Mouse (Mus musculus) heart, embryonic 15.5 days (tissue): Measurements from ENCODE around the gene Rnf128. TPM values are rescaled to one million over a fixed set of nuclear protein-coding genes. Genes with fewer than 3 reads are reported as not detected.

Experiments used
- ATAC-seq: fragments of 200-750 bp; cut with Nextera tagmentation; replicated peaks from 2 replicates; pipeline ENCODE4 v1.8.0; 2017; ENCODE audit warnings: low read depth, moderate TSS enrichment; ENCODE audit not compliant: insufficient number of reproducible peaks, insufficient read depth, low FRiP score
- H3K27ac ChIP-seq: fragments of 300-500 bp; sonication (generic); 2 replicates; pipeline ENCODE4 v1.5.1; 2015; ENCODE audit warnings: mild to moderate bottlenecking, inconsistent platforms
- H3K27me3 ChIP-seq: fragments of 300-500 bp; sonication (generic); 2 replicates; pipeline ENCODE4 v1.6.1; 2015; ENCODE audit warnings: inconsistent platforms
- H3K36me3 ChIP-seq: fragments of 300-500 bp; sonication (generic); 2 replicates; pipeline ENCODE4 v1.6.1; 2015; ENCODE audit warnings: mild to moderate bottlenecking, inconsistent platforms
- H3K4me1 ChIP-seq: fragments of 300-500 bp; sonication (generic); replicated peaks from 2 replicates; pipeline ENCODE4 v1.6.1; 2015; ENCODE audit warnings: inconsistent platforms
- H3K4me2 ChIP-seq: fragments of 300-500 bp; sonication (generic); 2 replicates; pipeline ENCODE4 v1.6.1; 2015; ENCODE audit warnings: inconsistent platforms, mild to moderate bottlenecking, moderate library complexity
- H3K4me3 ChIP-seq: fragments of 300-500 bp; sonication (generic); 2 replicates; pipeline ENCODE4 v1.5.1; 2015; ENCODE audit warnings: mild to moderate bottlenecking, inconsistent platforms
- H3K9ac ChIP-seq: fragments of 300-500 bp; sonication (generic); 2 replicates; pipeline ENCODE4 v1.6.1; 2015; ENCODE audit warnings: mild to moderate bottlenecking, inconsistent platforms
- H3K9me3 ChIP-seq: fragments of 300-500 bp; sonication (generic); replicated peaks from 2 replicates; pipeline ENCODE4 v1.6.1; 2016; ENCODE audit warnings: inconsistent platforms
- WGBS: fragments of 180-500 bp; shearing (Covaris S2); methylation state at CpG from one replicate; pipeline ENCODE4 v1.1.7; 2015; ENCODE audit warnings: mixed read lengths; 5-methylcytosine and 5-hydroxymethylcytosine counted together
- polyA plus RNA-seq: library from polyadenylated mRNA; unstranded; fragments of >200 nt; fragmentation: Nextera tagmentation; extraction: Ambion mirVana; gene quantifications from 2 replicates; pipeline ENCODE4 v1.2.1, GENCODE M21; 2015

Gene Rnf128
- 28.8 and 36.0 TPM in 2 replicates for polyA plus RNA-seq

- Histone ChIP-seq H3K4me2 (no peak within 1 kb of the TSS), H3K27me3 (no peaks in the 10 kb centered on the region), H3K4me1 (no peaks in the 10 kb centered on the region), H3K9ac (no peak within 1 kb of the TSS), H3K27ac (no peak within 1 kb of the TSS), H3K4me3 (no peak within 1 kb of the TSS), H3K9me3 (no peaks in the 10 kb centered on the region), H3K36me3 (no peaks in the 10 kb centered on the region)
- WGBS, result 57% methylated on average over 8 of the region's 8 CpGs
- no peak for ATAC-seq
Measured at GRCm38 (mm10) chrX:139562925-139563461, at the start of gene Rnf128. TSS of gene Rnf128 (plus strand) at chrX:139563316.

GRCm38 (mm10) chrX:139516156-139516555 lies 47.0 kb upstream of the Rnf128 start:
- H3K36me3 ChIP-seq, result no peaks in the 10 kb centered on the region
- no peaks in the 10 kb centered on the region for H3K27me3 ChIP-seq
- H3K9ac ChIP-seq, result no peak overlapping the region
- ATAC-seq, result no peak
- no peak overlapping the region for H3K27ac ChIP-seq
- H3K9me3 ChIP-seq, result no peaks in the 10 kb centered on the region
- no peaks in the 10 kb centered on the region for H3K4me1 ChIP-seq
- H3K4me3 ChIP-seq, result no peak overlapping the region
- WGBS, result 65% methylated on average over 2 of the region's 2 CpGs
- no peak overlapping the region for H3K4me2 ChIP-seq

DNA sequence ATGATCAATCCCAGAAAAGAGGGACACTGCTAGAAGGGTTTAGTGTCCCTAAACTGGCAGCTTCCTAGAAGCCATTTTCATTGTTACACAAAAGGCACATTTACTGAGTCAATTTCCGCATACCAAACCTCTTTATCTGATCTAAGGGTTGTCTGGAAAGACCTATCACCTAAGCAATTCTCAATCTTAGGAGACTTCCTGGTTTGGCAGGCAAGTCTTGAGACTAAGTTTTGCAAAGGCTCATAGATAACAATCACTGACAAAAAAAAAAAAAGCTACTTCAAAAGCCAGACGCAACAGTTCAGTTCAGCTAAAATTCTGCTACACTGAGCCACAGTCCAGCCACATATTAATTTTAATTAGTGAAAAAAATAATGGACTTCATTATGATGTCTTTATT lies 43.9 kb upstream of the Rnf128 start:
- Histone ChIP-seq H3K4me1 (no peaks in the 10 kb centered on the region), H3K27me3 (no peaks in the 10 kb centered on the region), H3K4me2 (no peak overlapping the region), H3K9me3 (no peaks in the 10 kb centered on the region), H3K36me3 (no peaks in the 10 kb centered on the region), H3K9ac (no peak overlapping the region), H3K27ac (no peak overlapping the region), H3K4me3 (no peak overlapping the region)
- WGBS, result 67% methylated on average over 2 of the region's 2 CpGs
- ATAC-seq, result no peak

DNA sequence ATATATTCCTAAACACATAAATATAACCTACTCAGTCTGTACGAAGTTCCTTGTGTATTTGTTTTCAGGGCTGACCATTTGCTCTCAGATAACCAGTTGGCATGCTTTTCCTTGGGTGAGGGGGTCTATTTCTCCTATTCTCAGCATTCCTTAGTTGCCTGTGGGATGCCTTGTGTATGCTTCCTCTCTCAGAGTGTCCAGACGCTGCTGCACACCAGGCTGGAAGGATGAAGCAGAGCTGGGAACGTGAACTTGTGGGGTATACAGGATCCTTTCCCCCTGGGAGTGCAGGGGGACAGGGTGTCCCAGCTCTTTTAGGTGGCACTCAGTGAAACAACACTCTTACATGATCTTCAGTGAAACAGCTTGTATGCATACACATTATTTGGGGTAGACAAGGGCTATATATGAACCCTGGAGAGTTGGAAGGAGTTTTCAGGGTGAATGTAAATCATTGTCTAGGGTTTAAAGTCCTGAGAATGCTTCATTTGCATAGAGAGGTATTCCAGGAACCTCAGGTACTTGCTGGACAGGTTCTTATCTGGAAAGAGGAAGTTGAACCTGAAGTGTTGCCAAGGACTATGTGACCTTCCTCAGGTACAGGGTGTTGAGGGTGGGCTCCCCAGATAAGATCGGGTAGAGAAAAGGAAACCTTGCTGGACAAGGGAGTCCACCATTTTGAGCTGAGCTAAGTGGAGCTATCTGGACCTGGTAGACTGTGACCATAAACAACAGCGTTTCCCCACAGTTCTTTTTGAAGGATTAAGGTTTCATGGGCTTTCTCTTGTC lies 38.6 kb upstream of the Rnf128 start:
- WGBS, result 46% methylated on average over 5 of the region's 5 CpGs
- no peak for ATAC-seq

DNA sequence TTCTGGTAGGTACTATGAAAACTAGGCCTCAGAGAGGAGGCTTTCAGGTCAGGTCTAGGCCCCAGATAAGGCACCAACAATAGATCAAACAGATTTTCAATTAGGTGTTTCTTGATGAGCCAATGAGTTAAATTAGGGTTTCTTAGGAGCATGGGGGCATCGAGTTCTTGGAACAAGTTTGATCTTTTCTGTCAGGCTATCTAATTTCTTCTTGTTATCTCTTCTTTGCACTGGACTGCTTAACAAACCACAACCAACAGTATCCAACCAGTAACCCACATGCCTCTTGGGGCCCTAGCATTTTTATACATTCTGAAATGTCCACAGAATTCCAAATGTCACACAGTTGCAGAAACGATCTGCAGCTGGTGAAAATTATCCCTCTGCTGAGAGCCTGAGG lies 37.4 kb upstream of the Rnf128 start:
- no peak for ATAC-seq
- no peaks in the 10 kb centered on the region for H3K27me3 ChIP-seq
- no peaks in the 10 kb centered on the region for H3K9me3 ChIP-seq
- H3K4me3 ChIP-seq, result no peak overlapping the region
- H3K4me2 ChIP-seq, result no peak overlapping the region
- H3K36me3 ChIP-seq, result no peaks in the 10 kb centered on the region
- no peaks in the 10 kb centered on the region for H3K4me1 ChIP-seq
- 80% methylated on average over 2 of the region's 2 CpGs for WGBS
- H3K27ac ChIP-seq, result no peak overlapping the region
- no peak overlapping the region for H3K9ac ChIP-seq

More for the DNA sequence above, 38.6 kb upstream of the Rnf128 start:
- H3K9me3 ChIP-seq, result no peaks in the 10 kb centered on the region
- no peaks in the 10 kb centered on the region for H3K27me3 ChIP-seq
- no peak overlapping the region for H3K4me3 ChIP-seq
- H3K9ac ChIP-seq, result no peak overlapping the region
- H3K36me3 ChIP-seq, result no peaks in the 10 kb centered on the region
- H3K27ac ChIP-seq, result no peak overlapping the region
- H3K4me2 ChIP-seq, result no peak overlapping the region
- H3K4me1 ChIP-seq, result no peaks in the 10 kb centered on the region

GRCm38 (mm10) chrX:139526984-139527383 lies 36.1 kb upstream of the Rnf128 start:
- Histone ChIP-seq H3K36me3 (no peaks in the 10 kb centered on the region), H3K27me3 (no peaks in the 10 kb centered on the region), H3K9me3 (no peaks in the 10 kb centered on the region), H3K27ac (no peak overlapping the region), H3K4me1 (no peaks in the 10 kb centered on the region), H3K4me3 (no peak overlapping the region), H3K9ac (no peak overlapping the region), H3K4me2 (no peak overlapping the region)
- WGBS, result 64% methylated on average over 4 of the region's 4 CpGs
- ATAC-seq, result no peak

GRCm38 (mm10) chrX:139529678-139530077 lies 33.4 kb upstream of the Rnf128 start:
- no peak overlapping the region for H3K4me2 ChIP-seq
- H3K4me3 ChIP-seq, result no peak overlapping the region
- no peak overlapping the region for H3K9ac ChIP-seq
- no peaks in the 10 kb centered on the region for H3K27me3 ChIP-seq
- no peaks in the 10 kb centered on the region for H3K4me1 ChIP-seq
- no peak for ATAC-seq
- H3K9me3 ChIP-seq, result no peaks in the 10 kb centered on the region
- H3K36me3 ChIP-seq, result no peaks in the 10 kb centered on the region
- H3K27ac ChIP-seq, result no peak overlapping the region

GRCm38 (mm10) chrX:139532293-139532692 lies 30.8 kb upstream of the Rnf128 start:
- Histone ChIP-seq H3K4me1 (no peaks in the 10 kb centered on the region), H3K9me3 (no peaks in the 10 kb centered on the region), H3K36me3 (no peaks in the 10 kb centered on the region), H3K4me3 (no peak overlapping the region), H3K27ac (no peak overlapping the region), H3K9ac (no peak overlapping the region), H3K4me2 (no peak overlapping the region), H3K27me3 (no peaks in the 10 kb centered on the region)
- no peak for ATAC-seq
- 66% methylated on average over 4 of the region's 4 CpGs for WGBS

DNA sequence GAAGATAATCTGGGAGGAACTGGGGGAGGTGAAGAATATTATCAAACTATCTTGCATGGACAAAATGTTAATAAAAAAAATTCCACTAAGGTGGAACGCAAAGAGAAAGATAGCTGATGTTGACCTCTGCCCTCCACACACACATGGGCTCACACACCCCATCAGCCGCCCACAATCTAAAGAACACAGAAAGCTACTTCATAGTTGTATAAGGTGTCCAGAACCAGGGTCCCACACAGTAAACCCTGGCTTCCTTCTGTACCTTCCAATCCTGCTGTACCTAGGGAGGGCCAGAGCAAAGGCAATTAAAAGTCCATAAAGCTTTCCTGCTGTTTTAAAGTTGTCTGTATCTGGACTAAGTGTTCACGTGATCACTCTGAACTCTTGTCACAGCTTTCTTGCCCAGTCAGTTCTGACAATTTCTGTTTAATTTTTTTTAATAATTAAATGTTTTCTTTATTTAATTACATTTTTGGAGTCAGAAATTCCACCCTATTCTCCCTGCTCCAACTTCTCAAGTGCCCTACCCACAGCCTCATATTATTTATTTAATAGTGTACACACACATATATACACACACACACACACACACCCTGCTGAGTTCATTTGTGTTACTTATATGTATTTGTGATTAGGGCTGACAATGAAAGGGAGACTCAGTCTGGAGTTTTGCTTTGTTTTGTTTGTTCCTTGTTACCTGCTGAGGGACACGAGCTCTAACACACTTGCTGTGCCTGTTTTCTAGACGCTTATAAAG lies 25.3 kb upstream of the Rnf128 start:
- H3K27me3 ChIP-seq, result no peaks in the 10 kb centered on the region
- no peak for ATAC-seq
- no peaks in the 10 kb centered on the region for H3K4me1 ChIP-seq
- H3K4me3 ChIP-seq, result no peak overlapping the region
- no peaks in the 10 kb centered on the region for H3K9me3 ChIP-seq
- WGBS, result 73% methylated on average over 5 of the region's 5 CpGs
- no peak overlapping the region for H3K27ac ChIP-seq
- H3K36me3 ChIP-seq, result no peaks in the 10 kb centered on the region
- no peak overlapping the region for H3K9ac ChIP-seq
- no peak overlapping the region for H3K4me2 ChIP-seq

DNA sequence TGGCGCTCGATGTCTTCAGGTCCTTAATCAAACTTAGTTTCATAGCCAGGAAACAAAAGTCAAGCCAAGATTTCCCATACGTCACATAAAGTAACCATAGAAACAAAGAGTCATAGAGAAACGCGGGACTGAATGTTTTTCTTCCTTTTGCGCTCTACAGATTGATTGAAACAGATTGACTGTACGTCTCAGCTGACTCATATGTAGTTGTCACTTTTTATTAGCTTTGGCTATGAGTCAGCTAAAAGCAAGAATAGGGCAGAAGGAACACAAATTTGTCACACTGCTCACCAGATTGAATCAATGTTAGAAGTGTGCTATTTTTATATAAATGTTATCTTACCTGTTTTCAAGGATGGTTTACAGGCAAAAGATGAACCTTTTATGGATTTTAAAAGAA lies 19.4 kb upstream of the Rnf128 start:
- Histone ChIP-seq H3K9me3 (no peaks in the 10 kb centered on the region), H3K4me2 (no peak overlapping the region), H3K27ac (no peak overlapping the region), H3K9ac (no peak overlapping the region), H3K27me3 (no peaks in the 10 kb centered on the region), H3K36me3 (no peaks in the 10 kb centered on the region), H3K4me3 (no peak overlapping the region), H3K4me1 (no peaks in the 10 kb centered on the region)
- no peak for ATAC-seq
- 64% methylated on average over 7 of the region's 7 CpGs for WGBS

GRCm38 (mm10) chrX:139550456-139550855 lies 12.7 kb upstream of the Rnf128 start:
- no peak overlapping the region for H3K4me3 ChIP-seq
- H3K4me1 ChIP-seq, result no peaks in the 10 kb centered on the region
- no peak overlapping the region for H3K4me2 ChIP-seq
- no peaks in the 10 kb centered on the region for H3K9me3 ChIP-seq
- WGBS, result 72% methylated on average over 5 of the region's 5 CpGs
- no peak overlapping the region for H3K9ac ChIP-seq
- H3K27ac ChIP-seq, result no peak overlapping the region
- ATAC-seq, result no peak
- H3K36me3 ChIP-seq, result no peaks in the 10 kb centered on the region
- no peaks in the 10 kb centered on the region for H3K27me3 ChIP-seq
